Mouse (Mus musculus) neural tube, embryonic 15.5 days (tissue): Measurements from ENCODE around the gene Ldlrad1. TPM values are rescaled to one million over a fixed set of nuclear protein-coding genes. Genes with fewer than 3 reads are reported as not detected.

ENCODE experiments used
- ATAC-seq: fragments of 200-750 bp; cut with Nextera tagmentation; 2 replicates; pipeline ENCODE4 v1.8.0; 2017; ENCODE audit warnings: mild to moderate bottlenecking, moderate TSS enrichment, moderate library complexity; ENCODE audit not compliant: low FRiP score
- H3K27ac ChIP-seq: fragments of 300-500 bp; sonication (generic); replicated peaks from 2 replicates; pipeline ENCODE4 v1.5.1; 2015; ENCODE audit warnings: mild to moderate bottlenecking, inconsistent platforms
- H3K27me3 ChIP-seq: fragments of 300-500 bp; sonication (generic); replicated peaks from 2 replicates; pipeline ENCODE4 v1.6.1; 2015; ENCODE audit warnings: inconsistent platforms
- H3K36me3 ChIP-seq: fragments of 300-500 bp; sonication (generic); 2 replicates; pipeline ENCODE4 v1.6.1; 2015; ENCODE audit warnings: inconsistent platforms
- H3K4me1 ChIP-seq: fragments of 300-500 bp; sonication (generic); 2 replicates; pipeline ENCODE4 v1.6.1; 2015; ENCODE audit warnings: inconsistent platforms
- H3K4me2 ChIP-seq: fragments of 300-500 bp; sonication (generic); 2 replicates; pipeline ENCODE4 v1.6.1; 2015; ENCODE audit warnings: inconsistent platforms, mild to moderate bottlenecking, moderate library complexity
- H3K4me3 ChIP-seq: fragments of 300-500 bp; sonication (generic); replicated peaks from 2 replicates; pipeline ENCODE4 v1.5.1; 2015; ENCODE audit warnings: mild to moderate bottlenecking, inconsistent platforms
- H3K9ac ChIP-seq: fragments of 300-500 bp; sonication (generic); replicated peaks from 2 replicates; pipeline ENCODE4 v1.6.1; 2015; ENCODE audit warnings: mild to moderate bottlenecking, inconsistent platforms
- H3K9me3 ChIP-seq: fragments of 300-500 bp; sonication (generic); replicated peaks from 2 replicates; pipeline ENCODE4 v1.6.1; 2016; ENCODE audit warnings: inconsistent platforms
- WGBS: fragments of 180-500 bp; shearing (Covaris S2); methylation state at CpG from one replicate; pipeline ENCODE4 v1.1.7; 2015; ENCODE audit warnings: mixed read lengths; 5-methylcytosine and 5-hydroxymethylcytosine counted together
- polyA plus RNA-seq: library from polyadenylated mRNA; unstranded; fragments of >200 nt; fragmentation: Nextera tagmentation; extraction: Ambion mirVana; gene quantifications from 2 replicates; pipeline ENCODE4 v1.2.1, GENCODE M21; 2015

Ldlrad1 gene
- polyA plus RNA-seq, 1 experiment from 2014 or later = not detected

DNA sequence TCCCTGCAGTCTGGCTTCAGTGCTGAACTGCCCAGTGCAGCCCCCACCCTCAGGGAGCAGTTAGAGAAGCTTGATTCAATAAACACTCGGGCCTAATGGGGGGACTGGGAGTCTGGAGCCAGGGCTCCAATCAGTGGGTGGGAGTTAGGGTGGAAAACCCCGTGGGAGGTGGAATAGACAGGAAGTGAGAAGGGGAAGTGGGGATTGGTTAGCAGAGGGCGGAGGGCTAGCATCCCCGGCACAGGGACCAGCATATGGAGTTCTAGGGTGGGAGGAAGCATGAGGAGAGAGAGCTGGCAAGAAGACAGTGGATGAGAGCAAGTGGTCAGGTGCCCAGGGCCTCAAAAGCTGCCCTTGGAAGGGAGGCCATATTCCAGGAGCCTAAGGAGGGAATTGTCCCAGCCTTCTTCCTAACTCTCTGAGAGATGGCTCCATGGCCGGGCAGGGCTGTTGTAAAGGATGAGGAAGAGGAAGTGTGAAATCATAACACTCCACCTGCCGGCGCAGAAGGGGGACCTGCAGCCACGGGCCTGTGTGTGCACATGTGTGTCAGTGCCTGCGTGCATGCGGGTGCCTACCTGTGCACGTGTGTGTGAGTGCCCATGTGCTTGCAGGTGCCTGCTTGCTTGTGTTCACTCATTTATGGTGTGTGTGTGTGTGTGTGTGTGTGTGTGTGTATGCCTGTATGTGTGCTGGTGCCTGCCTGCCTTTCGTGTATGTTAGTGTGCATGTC is 4.5 kb downstream of the Ldlrad1 start:
- ATAC-seq = no peak
- 0 out of 2 replicates have a peak, but pooled peaks cover 3% of the 10 kb centered on the region for H3K36me3 ChIP-seq

DNA sequence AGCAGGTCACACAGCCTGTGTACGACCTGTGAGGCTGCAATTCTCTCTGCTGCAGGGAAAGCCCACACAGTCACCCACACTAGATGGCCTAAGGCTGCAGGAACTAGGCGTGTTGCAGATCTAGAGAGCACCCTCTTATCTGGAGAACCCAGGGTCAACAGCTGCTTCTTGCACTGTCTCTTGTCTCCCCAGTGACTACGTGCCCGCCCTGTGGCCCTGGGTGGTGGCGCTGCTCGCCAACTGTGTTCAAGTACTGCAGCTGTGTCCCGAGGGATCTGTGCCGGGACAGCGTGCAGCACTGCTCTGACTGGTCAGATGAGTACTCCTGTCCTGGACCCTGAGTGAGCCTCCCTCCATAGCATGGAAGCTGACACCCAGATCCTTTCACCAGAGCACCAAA is 8.6 kb downstream of the Ldlrad1 start:
- Histone ChIP-seq H3K4me3 (no peak overlapping the region), H3K9ac (no peak overlapping the region), H3K4me1 (no peaks in the 10 kb centered on the region), H3K9me3 (no peaks in the 10 kb centered on the region), H3K4me2 (no peak overlapping the region), H3K27ac (no peak overlapping the region), H3K36me3 (no peaks in the 10 kb centered on the region), H3K27me3 (no peaks in the 10 kb centered on the region)
- no peak for ATAC-seq
- WGBS = 91% methylated on average over 9 of the region's 9 CpGs

More for the DNA sequence above, 4.5 kb downstream of the Ldlrad1 start:
- no peak overlapping the region for H3K9ac ChIP-seq
- H3K27ac ChIP-seq = no peak overlapping the region
- H3K9me3 ChIP-seq = no peaks in the 10 kb centered on the region
- no peak overlapping the region for H3K4me3 ChIP-seq
- no peaks in the 10 kb centered on the region for H3K27me3 ChIP-seq
- WGBS = 77% methylated on average over 12 of the region's 12 CpGs
- H3K4me2 ChIP-seq = no peak overlapping the region
- H3K4me1 ChIP-seq = no peaks in the 10 kb centered on the region

DNA sequence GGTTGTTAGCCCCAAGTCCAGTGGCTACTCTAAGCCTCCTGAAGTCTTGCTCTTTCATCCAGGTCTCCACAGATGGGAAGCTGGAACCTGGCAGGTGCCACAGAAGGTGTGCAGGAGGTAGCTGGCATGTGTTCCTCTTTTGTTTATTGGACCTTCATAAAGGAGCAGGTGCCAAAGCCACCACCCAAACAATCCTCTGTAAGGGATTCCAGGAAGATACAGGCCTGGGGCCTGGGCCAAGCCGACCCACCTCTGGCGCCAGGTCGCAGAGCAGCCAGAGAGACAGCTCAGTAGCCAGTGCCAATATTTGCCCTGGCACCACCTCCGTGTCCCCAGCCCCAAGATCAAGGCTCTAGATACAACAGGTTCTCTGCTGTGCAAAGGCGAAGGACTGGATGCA is 12.5 kb downstream of the Ldlrad1 start:
- H3K36me3 ChIP-seq = no peaks in the 10 kb centered on the region
- no peak overlapping the region for H3K9ac ChIP-seq
- H3K4me2 ChIP-seq = no peak overlapping the region
- no peaks in the 10 kb centered on the region for H3K4me1 ChIP-seq
- 94% methylated on average over 5 of the region's 5 CpGs for WGBS
- H3K27me3 ChIP-seq = no peaks in the 10 kb centered on the region
- H3K4me3 ChIP-seq = no peak overlapping the region
- no peak for ATAC-seq
- no peak overlapping the region for H3K27ac ChIP-seq
- H3K9me3 ChIP-seq = no peaks in the 10 kb centered on the region

DNA sequence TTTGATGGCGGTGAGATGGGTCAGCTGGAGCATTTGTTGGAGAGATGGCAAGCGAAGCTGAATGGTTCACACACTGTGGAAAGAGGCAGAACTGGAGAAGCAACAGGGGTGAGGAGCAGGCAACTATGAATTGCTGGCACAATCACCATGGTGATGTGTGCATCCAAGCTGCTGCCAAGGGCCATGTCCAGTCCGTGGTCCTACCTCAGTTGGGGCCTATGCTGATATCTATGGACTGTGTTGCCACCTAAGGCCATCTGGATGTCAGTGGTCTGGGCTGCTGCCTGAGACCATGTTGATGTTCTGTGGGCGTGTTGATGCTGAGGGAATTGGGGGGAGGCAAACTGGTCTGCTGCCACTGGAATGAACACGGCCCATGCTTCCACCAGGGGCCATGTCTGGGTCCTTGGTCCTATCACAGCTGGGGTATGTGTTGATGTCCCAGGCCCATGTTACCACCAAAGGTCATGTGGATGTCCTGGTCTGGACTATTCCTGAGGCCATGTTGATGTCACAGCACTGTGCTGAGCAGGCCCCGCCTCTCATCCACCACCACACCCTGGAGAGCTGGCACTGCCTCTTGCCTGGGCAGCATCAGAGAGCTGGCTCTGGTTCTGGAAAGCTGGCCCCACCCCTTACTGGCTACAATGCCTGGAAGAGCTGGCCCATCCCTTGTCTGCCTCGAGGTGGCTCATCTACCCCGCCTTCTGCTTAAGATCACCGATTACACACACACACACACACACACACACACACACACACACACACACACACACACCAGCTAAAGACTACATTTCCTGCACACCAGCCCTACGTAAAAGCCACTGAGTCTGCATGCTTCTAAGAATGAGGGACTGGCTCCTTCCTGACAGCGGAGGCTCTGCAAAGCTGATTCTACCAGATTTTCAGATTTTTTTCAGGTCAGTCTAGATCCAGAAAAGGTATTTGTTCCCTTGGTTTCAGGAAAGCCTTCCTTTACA is 14.5 kb downstream of the Ldlrad1 start:
- 84% methylated on average over 11 of the region's 11 CpGs for WGBS
- Histone ChIP-seq H3K9ac (no peak overlapping the region), H3K9me3 (no peaks in the 10 kb centered on the region), H3K4me1 (no peaks in the 10 kb centered on the region), H3K4me2 (no peak overlapping the region), H3K27me3 (no peaks in the 10 kb centered on the region), H3K27ac (no peak overlapping the region), H3K4me3 (no peak overlapping the region), H3K36me3 (no peaks in the 10 kb centered on the region)
- ATAC-seq = no peak

DNA sequence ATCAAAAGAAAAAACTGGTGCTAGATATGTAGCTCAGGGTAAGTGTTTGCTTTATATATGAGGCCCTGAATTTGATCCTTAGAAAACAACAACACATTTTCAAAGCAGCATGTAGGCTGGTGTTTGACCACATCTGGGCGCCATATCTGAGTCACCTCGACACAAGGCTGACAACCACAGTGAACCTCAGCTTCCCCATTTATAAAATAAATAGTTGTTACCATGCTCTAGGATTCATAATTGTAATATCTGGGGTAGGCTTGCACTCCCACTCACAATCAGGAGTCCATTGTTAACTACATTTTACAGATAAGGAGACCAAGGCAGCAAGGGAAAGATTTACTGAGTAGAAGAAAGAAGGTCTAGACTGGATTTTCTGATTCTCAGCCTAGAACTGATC is 17.3 kb downstream of the Ldlrad1 start:
- no peaks in the 10 kb centered on the region for H3K4me1 ChIP-seq
- H3K4me3 ChIP-seq = no peak overlapping the region
- H3K9ac ChIP-seq = no peak overlapping the region
- H3K27me3 ChIP-seq = no peaks in the 10 kb centered on the region
- 93% methylated on average over 2 of the region's 2 CpGs for WGBS
- H3K9me3 ChIP-seq = no peaks in the 10 kb centered on the region
- ATAC-seq = no peak
- peaks cover 9% of the 10 kb centered on the region for H3K36me3 ChIP-seq
- no peak overlapping the region for H3K4me2 ChIP-seq
- no peak overlapping the region for H3K27ac ChIP-seq

DNA sequence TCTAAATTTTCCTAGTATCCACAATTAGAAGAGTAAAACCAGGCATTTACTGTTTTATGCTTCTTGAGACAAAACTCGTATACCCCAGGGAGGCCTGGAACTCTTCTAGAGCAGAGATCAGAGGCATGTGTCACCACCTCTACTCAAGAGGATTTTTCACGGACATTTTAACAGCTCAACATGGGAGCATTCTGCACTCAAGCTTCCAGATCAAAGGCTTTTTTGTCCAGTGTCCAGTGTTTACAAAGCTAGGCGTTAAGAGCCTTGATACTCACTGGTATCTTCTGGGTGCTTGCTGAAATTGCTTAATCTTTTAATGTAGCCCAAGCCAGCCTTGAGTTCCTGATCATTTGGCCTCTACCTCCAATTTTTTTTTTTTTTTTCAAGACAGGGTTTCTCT is 23.2 kb downstream of the Ldlrad1 start:
- no peaks in the 10 kb centered on the region for H3K27me3 ChIP-seq
- no peak overlapping the region for H3K4me2 ChIP-seq
- no peaks in the 10 kb centered on the region for H3K4me1 ChIP-seq
- no peak overlapping the region for H3K9ac ChIP-seq
- no peak for ATAC-seq
- peaks cover 63% of the 10 kb centered on the region for H3K36me3 ChIP-seq
- no peak overlapping the region for H3K27ac ChIP-seq
- H3K4me3 ChIP-seq = no peak overlapping the region
- no peaks in the 10 kb centered on the region for H3K9me3 ChIP-seq
- WGBS = 56% methylated on average over 3 of the region's 3 CpGs

DNA sequence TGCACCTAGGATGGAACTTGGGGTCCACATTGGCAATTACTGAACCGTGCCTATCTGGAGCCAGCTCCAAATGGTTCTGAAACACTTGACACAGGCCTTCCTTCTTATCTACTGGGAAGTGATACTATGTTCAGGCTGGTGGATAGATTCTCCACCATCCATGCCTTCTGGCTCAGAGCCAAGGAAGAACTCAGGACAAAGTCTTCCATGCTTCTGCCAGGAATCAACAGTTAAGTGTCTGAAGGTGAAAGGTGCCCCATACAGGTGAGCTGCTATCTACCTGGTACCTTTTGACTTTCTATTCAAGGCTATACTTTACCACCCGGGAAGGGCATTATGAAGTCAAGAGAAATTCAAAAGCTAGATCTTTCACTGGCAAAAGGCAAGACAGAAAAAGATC is 29.3 kb downstream of the Ldlrad1 start:
- no peak for ATAC-seq
- Histone ChIP-seq H3K9me3 (no peaks in the 10 kb centered on the region), H3K4me1 (0 out of 2 replicates have a peak, but pooled peaks cover 2% of the 10 kb centered on the region), H3K4me2 (no peak overlapping the region), H3K4me3 (no peak overlapping the region), H3K9ac (no peak overlapping the region), H3K27ac (no peak overlapping the region), H3K27me3 (no peaks in the 10 kb centered on the region), H3K36me3 (peaks cover 87% of the 10 kb centered on the region)
- WGBS = 96% methylated on average over 2 of the region's 2 CpGs

DNA sequence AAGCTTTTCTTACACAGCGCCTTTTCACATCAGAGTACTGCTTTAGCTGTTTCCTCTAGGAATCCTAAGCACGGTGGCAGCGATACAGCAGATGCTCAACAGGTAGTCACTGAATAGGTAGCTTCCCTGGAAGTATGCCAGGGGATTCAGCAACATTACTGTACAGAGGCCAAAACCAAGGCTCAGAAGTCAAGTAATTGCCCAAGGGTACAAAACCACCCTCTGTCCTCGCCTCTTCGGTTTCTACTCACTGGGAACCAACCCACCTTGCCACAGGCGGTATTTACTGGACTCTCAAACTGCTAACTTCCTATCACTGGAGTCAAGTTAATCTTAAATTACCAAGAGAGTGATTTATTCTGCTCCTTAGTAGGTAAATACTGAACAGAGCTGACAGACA is 31.2 kb downstream of the Ldlrad1 start:
- no peaks in the 10 kb centered on the region for H3K27me3 ChIP-seq
- H3K27ac ChIP-seq = no peak overlapping the region
- WGBS = 98% methylated on average over 6 of the region's 6 CpGs
- H3K4me1 ChIP-seq = peaks cover 17% of the 10 kb centered on the region
- H3K4me2 ChIP-seq = no peak overlapping the region
- H3K4me3 ChIP-seq = no peak overlapping the region
- ATAC-seq = no peak
- H3K36me3 ChIP-seq = peaks cover 68% of the 10 kb centered on the region
- no peaks in the 10 kb centered on the region for H3K9me3 ChIP-seq
- no peak overlapping the region for H3K9ac ChIP-seq

DNA sequence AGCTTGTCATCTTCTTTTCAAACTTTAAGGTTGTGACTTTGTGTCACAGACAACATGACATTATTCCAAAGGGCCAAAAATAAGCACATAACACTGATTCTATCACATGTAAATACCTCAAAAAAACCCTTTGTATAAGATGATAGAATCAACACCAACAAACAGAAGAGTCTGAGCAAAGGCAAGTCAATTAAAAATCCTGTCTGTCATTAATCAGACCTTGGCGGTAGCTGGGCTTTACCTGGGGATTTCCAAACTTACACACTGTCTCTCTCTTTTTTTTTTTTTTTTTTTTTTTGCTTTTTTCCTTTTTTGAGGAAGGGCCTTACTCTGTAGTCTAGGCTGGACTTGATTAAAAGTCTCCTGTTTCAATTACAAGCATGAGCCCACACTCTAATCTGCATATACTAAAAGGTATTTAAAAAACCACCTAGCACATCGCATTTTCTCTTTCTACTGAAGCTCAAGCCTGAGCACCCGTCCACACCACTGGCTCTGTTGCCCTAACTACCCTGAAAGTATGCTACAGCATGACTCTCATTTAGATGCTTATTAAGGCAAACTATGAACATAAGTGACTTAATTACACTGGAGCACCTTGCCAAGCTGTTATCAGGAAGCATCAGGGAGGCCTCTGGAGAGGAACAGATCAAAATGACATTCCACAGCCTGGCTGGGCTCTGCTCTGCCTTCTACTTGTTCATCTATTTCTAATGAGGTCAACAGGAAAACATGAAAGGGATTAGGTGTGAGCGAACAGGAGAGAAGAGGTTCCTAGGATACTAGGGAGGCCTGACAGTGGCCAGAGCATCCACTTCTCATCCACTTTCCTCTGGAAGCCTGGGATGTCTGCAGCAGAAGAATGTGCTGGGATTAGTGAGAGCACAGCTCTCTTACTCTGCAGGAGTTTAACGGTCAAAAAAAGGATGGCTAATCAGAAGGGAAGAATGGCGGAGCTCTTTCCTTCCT is 34.7 kb downstream of the Ldlrad1 start:
- ATAC-seq = no peak

DNA sequence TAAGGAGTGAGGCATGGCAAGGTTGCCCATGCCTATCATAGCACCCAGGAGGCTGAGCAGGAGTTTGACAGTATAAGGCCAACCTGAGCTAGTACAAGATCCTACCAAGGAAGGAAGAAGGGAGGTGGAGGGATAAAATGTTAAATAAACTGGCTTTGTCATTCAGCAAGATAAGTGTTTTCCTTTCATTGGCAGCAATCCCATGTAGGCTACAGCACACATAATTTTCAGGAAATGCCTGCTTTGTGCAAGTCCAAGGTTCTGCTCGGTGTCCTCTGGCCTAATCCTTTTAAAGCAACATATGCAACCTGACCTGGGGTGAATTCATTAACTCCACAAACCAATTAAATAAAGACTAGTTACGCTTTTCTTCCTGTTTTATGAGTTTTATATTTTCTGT is 36.4 kb downstream of the Ldlrad1 start:
- Histone ChIP-seq H3K36me3 (peaks cover 24% of the 10 kb centered on the region), H3K4me2 (no peak overlapping the region), H3K27me3 (no peaks in the 10 kb centered on the region), H3K9ac (no peak overlapping the region), H3K27ac (no peak overlapping the region), H3K4me1 (peaks cover 45% of the 10 kb centered on the region), H3K9me3 (no peaks in the 10 kb centered on the region), H3K4me3 (no peak overlapping the region)
- WGBS = 60% methylated on average over 2 of the region's 2 CpGs
- no peak for ATAC-seq

More for the DNA sequence above, 34.7 kb downstream of the Ldlrad1 start:
- Histone ChIP-seq H3K9me3 (no peaks in the 10 kb centered on the region), H3K4me1 (peaks cover 31% of the 10 kb centered on the region), H3K36me3 (peaks cover 40% of the 10 kb centered on the region), H3K27ac (peak overlapping the region; percentile 11; the same call in 1 of the 2 replicates), H3K4me3 (no peak overlapping the region), H3K9ac (no peak overlapping the region), H3K4me2 (no peak overlapping the region), H3K27me3 (no peaks in the 10 kb centered on the region)
- WGBS = 57% methylated on average over 6 of the region's 6 CpGs

DNA sequence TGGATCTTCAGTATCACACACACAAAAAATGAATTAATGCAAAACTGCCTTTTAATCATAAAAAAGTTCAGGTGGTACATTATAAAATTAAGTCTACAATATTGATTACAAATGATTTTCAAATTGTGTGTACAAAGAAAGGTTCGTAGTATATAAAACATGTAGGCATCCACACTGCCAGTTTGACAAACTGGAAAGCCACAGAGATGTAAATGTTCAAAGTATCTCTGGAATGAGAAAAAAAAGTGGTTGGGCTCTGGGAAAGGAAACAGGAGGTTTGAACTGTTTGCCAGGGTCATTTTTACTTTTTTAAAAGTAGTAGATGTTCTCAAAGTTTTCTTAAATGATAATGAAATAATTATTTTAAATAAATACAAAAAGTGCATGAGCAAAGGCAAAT is 37.1 kb downstream of the Ldlrad1 start:
- Histone ChIP-seq H3K36me3 (peaks cover 20% of the 10 kb centered on the region), H3K4me2 (no peak overlapping the region), H3K27ac (no peak overlapping the region), H3K4me1 (peaks cover 50% of the 10 kb centered on the region), H3K9me3 (no peaks in the 10 kb centered on the region), H3K4me3 (no peak overlapping the region), H3K9ac (no peak overlapping the region), H3K27me3 (no peaks in the 10 kb centered on the region)
- 82% methylated on average over 1 of the region's 1 CpGs for WGBS
- no peak for ATAC-seq
